In genomic region chr13:28957765-28958164, GRCm38 (mm10) we compare ENCODE assay signal across 8 mouse cellular contexts. TPM values are rescaled to one million over a fixed set of nuclear protein-coding genes. Genes with fewer than 3 reads are reported as not detected.
DNase-seq lines count a peak whose midpoint lies in the region; ATAC-seq lines count a peak whose summit lies in the region.

No protein-coding gene starts in this region.

- H3K36me3 ChIP-seq in forebrain, embryonic 10.5 days (replicated peaks): no peaks in the 10 kb centered on the region
- H3K36me3 ChIP-seq in heart, embryonic 15.5 days: no peaks in the 10 kb centered on the region
- H3K36me3 ChIP-seq in neural tube, embryonic 14.5 days (ENCODE audit: control insufficient read depth, insufficient read depth, low read length): no peaks in the 10 kb centered on the region

- peak; percentile 24; the same call in 1 of the 2 replicates for ATAC-seq in heart, embryonic 15.5 days (replicated peaks; ENCODE audit: insufficient number of reproducible peaks, insufficient read depth, low FRiP score, low read depth)
- ATAC-seq in neural tube, embryonic 14.5 days (ENCODE audit: low read depth): peak; percentile 50

- H3K9ac ChIP-seq in heart, embryonic 15.5 days: peak overlapping the region; percentile 82
- H3K9ac ChIP-seq in neural tube, embryonic 14.5 days (replicated peaks; ENCODE audit: low read depth, low read length): peak overlapping the region; percentile 76

- H3K27me3 ChIP-seq in forebrain, embryonic 10.5 days (ENCODE audit: poor library complexity, severe bottlenecking): peaks cover 15% of the 10 kb centered on the region
- H3K27me3 ChIP-seq in heart, embryonic 15.5 days: no peaks in the 10 kb centered on the region
- H3K27me3 ChIP-seq in neural tube, embryonic 14.5 days (ENCODE audit: control insufficient read depth, insufficient read depth, low read length): no peaks in the 10 kb centered on the region

- H3K27ac ChIP-seq in forebrain, embryonic 10.5 days: peak overlapping the region; percentile 92
- peak overlapping the region; percentile 99 for H3K27ac ChIP-seq in heart, embryonic 15.5 days
- peak overlapping the region; percentile 97 for H3K27ac ChIP-seq in neural tube, embryonic 14.5 days (ENCODE audit: low read depth, low read length)

- peak overlapping the region; percentile 68 for H3K4me3 ChIP-seq in forebrain, embryonic 10.5 days
- peak overlapping the region; percentile 73 for H3K4me3 ChIP-seq in heart, embryonic 15.5 days
- peak overlapping the region; percentile 57 for H3K4me3 ChIP-seq in neural tube, embryonic 14.5 days (ENCODE audit: low read depth, low read length)

- H3K9me3 ChIP-seq in forebrain, embryonic 10.5 days: peaks cover 5% of the 10 kb centered on the region; the same call in 1 of the 2 replicates
- H3K9me3 ChIP-seq in heart, embryonic 15.5 days (replicated peaks): no peaks in the 10 kb centered on the region
- no peaks in the 10 kb centered on the region for H3K9me3 ChIP-seq in neural tube, embryonic 14.5 days (ENCODE audit: control insufficient read depth, low read length)

- WGBS in forebrain, embryonic 10.5 days: 5% methylated on average over 16 of the region's 16 CpGs
- under 1% methylated on average over 16 of the region's 16 CpGs for WGBS in heart, embryonic 15.5 days
- 4% methylated on average over 16 of the region's 16 CpGs for WGBS in neural tube, embryonic 14.5 days

- peaks cover 43% of the 10 kb centered on the region for H3K4me1 ChIP-seq in forebrain, embryonic 10.5 days
- H3K4me1 ChIP-seq in heart, embryonic 15.5 days (replicated peaks): peaks cover 17% of the 10 kb centered on the region
- H3K4me1 ChIP-seq in neural tube, embryonic 14.5 days (ENCODE audit: control insufficient read depth, insufficient read depth, low read length): no peaks in the 10 kb centered on the region

- peak; percentile 69 to 87 for DNase-seq in CD8-positive naive resting alpha-beta T cell, adult 2 months (ENCODE audit: low read depth in 2 of 2, low spot score in 2 of 2)
- DNase-seq in c-Kit-negative CD71-positive TER-119-positive erythroid progenitor cells, embryonic 14.5 days (ENCODE audit: low read depth, low spot score): peak; percentile 36
- DNase-seq in forebrain, embryonic 10.5 days (ENCODE audit: extremely low spot score, low spot score): peak; percentile 91
- peak; percentile 95 to 99 for DNase-seq in kidney, postnatal 36 days
- peak; percentile 92 to 95 for DNase-seq in lung, adult 18-20 months
- DNase-seq in testis, postnatal 10 days (ENCODE audit: low spot score): peak; percentile 98

- peak overlapping the region; percentile 98 for H3K4me2 ChIP-seq in heart, embryonic 15.5 days
- H3K4me2 ChIP-seq in neural tube, embryonic 14.5 days (ENCODE audit: low read depth, low read length): peak overlapping the region; percentile 97

RNA-seq across cellular contexts. Expression of gene Sox4, which starts 4.3 kb away (rescaled TPM):
- polyA plus RNA-seq in forebrain, embryonic 10.5 days (2016; fragmentation: Nextera tagmentation; extraction: Ambion mirVana): 50.5 and 52.0 TPM in 2 replicates
- 47.4 and 48.9 TPM in 2 replicates for polyA plus RNA-seq in heart, embryonic 15.5 days (2015; fragmentation: Nextera tagmentation; extraction: Ambion mirVana)
- polyA plus RNA-seq in neural tube, embryonic 14.5 days (2014; fragmentation: Nextera tagmentation; extraction: Ambion mirVana): 157 and 188 TPM in 2 replicates

Comparison
In these comparisons a context has a peak if more than half of its experiments do, and no peak if none do; other contexts are left out.
1. Peak in every context shown above with its lines: DNase-seq, ATAC-seq, H3K4me3 ChIP-seq and H3K27ac ChIP-seq.
2. DNase-seq: peak in every context shown above with its lines; median percentile 98 in testis, postnatal 10 days; 97 in kidney, postnatal 36 days; 94 in lung, adult 18-20 months; 91 in forebrain, embryonic 10.5 days; 78 in CD8-positive naive resting alpha-beta T cell, adult 2 months; 36 in c-Kit-negative CD71-positive TER-119-positive erythroid progenitor cells, embryonic 14.5 days.